Mouse (Mus musculus) granulocyte monocyte progenitor cell, adult 5-6 weeks (primary cell): Measurements from ENCODE around the gene Ltv1. TPM values are rescaled to one million over a fixed set of nuclear protein-coding genes. Genes with fewer than 3 reads are reported as not detected.

Experiments used
- ATAC-seq: replicated peaks from 2 replicates; pipeline ENCODE4 v1.8.0; 2016; ENCODE audit warnings: mild to moderate bottlenecking, moderate TSS enrichment, inconsistent platforms; ENCODE audit not compliant: poor library complexity, severe bottlenecking
- total RNA-seq, 2 experiments: library from RNA; stranded (forward) in 1 of 2; stranded (reverse) in 1 of 2; fragments of 200-712, 200-1000 nt in 1 of 2; fragments of >200 nt in 1 of 2; fragmentation: Nextera tagmentation in 1 of 2; gene quantifications; 2 replicates each; pipeline ENCODE4 v1.2.3; 2014 to 2017

Ltv1 gene
- total RNA-seq, 2 experiments from 2014 or later: 45.3 to 72.2 TPM

DNA sequence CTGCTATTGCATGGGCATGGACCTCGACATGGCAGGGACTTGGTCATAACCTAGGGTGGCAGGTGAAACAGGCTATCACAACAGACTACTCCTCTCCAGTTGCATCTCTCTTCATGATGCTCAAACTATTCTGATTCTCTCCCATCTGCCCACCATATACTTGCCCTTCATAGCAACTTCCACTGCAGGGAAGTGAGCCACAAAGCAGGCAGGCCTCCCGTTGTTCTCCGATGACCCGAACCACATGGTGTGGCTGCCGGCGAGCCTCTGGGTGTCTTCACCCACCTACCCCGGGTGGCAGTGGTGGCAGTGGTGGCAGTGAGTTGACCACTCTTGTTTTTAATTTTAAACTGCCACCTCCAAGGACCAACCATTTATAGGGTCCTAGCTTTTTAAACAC, 57.2 kb downstream of the Ltv1 start:
- no peak for ATAC-seq

DNA sequence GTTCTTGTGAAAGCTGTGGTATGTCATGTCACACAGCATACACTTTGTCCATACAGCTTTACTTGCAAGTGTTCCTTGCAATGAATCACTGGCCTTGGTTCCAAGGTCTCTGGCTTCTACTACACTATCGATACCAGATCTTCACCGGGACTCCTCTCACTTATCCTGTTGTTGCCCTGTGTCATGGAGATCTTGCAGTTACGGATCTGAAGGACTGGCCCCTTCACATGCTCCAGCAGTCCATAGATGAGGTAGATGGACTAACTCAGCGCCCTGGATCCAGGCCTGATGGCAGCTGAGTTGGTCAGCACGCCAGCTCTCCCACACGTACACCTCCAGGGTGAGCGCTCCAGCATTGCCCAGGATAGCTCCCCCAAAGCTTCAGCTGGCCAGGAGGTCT, 57.7 kb downstream of the Ltv1 start:
- ATAC-seq: no peak

DNA sequence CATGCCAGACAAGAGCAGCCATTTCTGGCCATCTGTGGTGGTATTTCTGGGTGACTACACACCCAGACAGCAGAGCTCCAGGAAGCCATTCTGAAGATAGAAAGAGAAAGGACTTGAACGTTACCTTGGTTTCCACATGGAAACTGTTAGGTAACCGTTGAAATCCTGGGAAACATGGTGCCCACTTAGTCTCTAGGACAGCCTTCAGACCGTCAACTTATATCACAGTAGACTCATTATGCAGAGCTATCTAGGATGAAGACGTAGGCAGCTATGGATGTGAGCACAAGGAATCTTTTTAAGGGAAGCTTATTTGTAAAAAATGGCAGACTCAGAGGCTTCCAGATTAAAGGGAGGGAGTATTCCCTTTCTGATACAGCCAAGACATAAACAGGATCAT, 59.1 kb downstream of the Ltv1 start:
- ATAC-seq: no peak

Other genes with a start within 250 kb of the Ltv1 start
- gene Stx11, start 228.9 kb downstream of the Ltv1 start, total RNA-seq (2014; fragmentation: Nextera tagmentation): 7.4 and 9.1 TPM in 2 replicates
- 5.9 and 8.7 TPM in 2 replicates for gene Stx11, start 228.9 kb downstream of the Ltv1 start, total RNA-seq (2017)
- 14.5 and 21.6 TPM in 2 replicates for gene Sf3b5, start 187.8 kb downstream of the Ltv1 start, total RNA-seq (2014; fragmentation: Nextera tagmentation)
- 20.7 and 29.0 TPM in 2 replicates for gene Sf3b5, start 187.8 kb downstream of the Ltv1 start, total RNA-seq (2017)
- 0.37 TPM in 1 of 2 replicates, not detected in the other for gene Plagl1, start 132.7 kb downstream of the Ltv1 start, total RNA-seq (2014; fragmentation: Nextera tagmentation)
- not detected in 2 replicates for gene Plagl1, start 132.7 kb downstream of the Ltv1 start, total RNA-seq (2017)
- not detected in 2 replicates for gene Zc2hc1b, start 15.1 kb downstream of the Ltv1 start, total RNA-seq (2014; fragmentation: Nextera tagmentation)
- gene Zc2hc1b, start 15.1 kb downstream of the Ltv1 start, total RNA-seq (2017): not detected in 2 replicates